Mouse (Mus musculus): Measurements from ENCODE around the gene BC035947. TPM values are rescaled to one million over a fixed set of nuclear protein-coding genes. Genes with fewer than 3 reads are reported as not detected.

The BC035947 gene
- not detected in 2 replicates for polyA plus RNA-seq (2012; rRNA removed; ENCODE audit: low replicate concordance)

GRCm38 (mm10) chr1:78511621-78512160 lies at the start of gene BC035947:
TSS of gene BC035947 (minus strand) at chr1:78512158.

GRCm38 (mm10) chr1:78510862-78511261 lies 1.1 kb downstream of the BC035947 start, which contains the start of gene Mogat1:
TSS of gene Mogat1 (plus strand) at chr1:78510991.

GRCm38 (mm10) chr1:78488752-78489492 lies 23.0 kb downstream of the BC035947 start, which contains the start of gene Farsb:
TSS of gene Farsb (minus strand) at chr1:78488897.

Other genes with a start within 250 kb of the BC035947 start
- 19.9 and 42.0 TPM in 2 replicates for gene Sgpp2, start 201.8 kb downstream of the BC035947 start, polyA plus RNA-seq (2012; rRNA removed; ENCODE audit: low replicate concordance)
- gene Farsb, start 23.3 kb downstream of the BC035947 start, polyA plus RNA-seq (2012; rRNA removed; ENCODE audit: low replicate concordance), result 3.4 and 4.4 TPM in 2 replicates
- 1.7 TPM in 1 of 2 replicates, not detected in the other for gene Mogat1, start 1.2 kb downstream of the BC035947 start, polyA plus RNA-seq (2012; rRNA removed; ENCODE audit: low replicate concordance)
- 1.8 and 2.1 TPM in 2 replicates for gene Acsl3, start 145.7 kb upstream of the BC035947 start, polyA plus RNA-seq (2012; rRNA removed; ENCODE audit: low replicate concordance)
- gene Utp14b, start 145.9 kb upstream of the BC035947 start, polyA plus RNA-seq (2012; rRNA removed; ENCODE audit: low replicate concordance), result 0.13 and 0.30 TPM in 2 replicates